Mouse (Mus musculus): ENCODE data around the gene Olfr447. TPM values are rescaled to one million over a fixed set of nuclear protein-coding genes. Genes with fewer than 3 reads are reported as not detected.

The Olfr447 gene
- polyA plus RNA-seq (2017; shearing (Covaris generic)), result not detected

DNA sequence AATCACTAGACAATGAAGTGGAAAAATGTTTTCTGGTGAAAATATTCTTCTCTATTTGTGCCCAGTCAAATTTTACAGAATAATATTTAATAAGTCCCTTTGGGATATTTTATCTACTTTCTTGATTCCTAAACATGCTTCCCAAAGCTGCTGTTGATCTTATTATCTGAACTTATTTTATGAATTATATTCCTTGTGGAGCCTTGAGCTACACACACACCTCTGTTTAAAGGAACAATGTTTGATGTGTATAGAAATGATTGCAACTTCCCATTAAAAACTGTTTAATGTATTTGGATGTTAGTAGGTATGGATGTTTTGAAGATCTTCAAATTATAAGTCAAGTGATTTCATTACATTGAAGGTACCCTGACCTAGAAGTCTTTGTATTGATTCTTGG, at the start of gene Olfr447:
Olfr447 (plus strand) TSS at position 301 of the 400 bp plus-strand sequence.

DNA sequence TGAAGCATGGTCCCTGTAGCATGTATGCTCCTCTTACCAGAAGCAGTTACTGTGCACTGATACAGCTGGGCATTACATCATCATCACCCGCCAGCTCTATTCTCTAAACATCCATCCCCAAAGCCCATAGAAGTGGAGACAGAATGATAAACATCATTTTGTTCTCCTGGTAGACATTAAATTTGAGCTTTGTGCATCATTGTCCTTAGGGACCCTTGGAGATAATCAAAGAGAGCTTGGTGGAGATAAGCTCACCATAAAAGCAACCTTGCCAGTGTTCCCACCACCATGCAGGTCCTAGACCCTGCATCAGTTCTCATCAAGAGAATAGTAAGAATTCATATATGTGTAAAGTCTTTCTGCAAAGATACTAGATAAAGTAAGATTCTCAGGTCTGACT, 18.5 kb upstream of the Olfr447 start, which contains the start of gene Olfr448:
Olfr448 (plus strand) TSS at position 301 of the 400 bp plus-strand sequence.

DNA sequence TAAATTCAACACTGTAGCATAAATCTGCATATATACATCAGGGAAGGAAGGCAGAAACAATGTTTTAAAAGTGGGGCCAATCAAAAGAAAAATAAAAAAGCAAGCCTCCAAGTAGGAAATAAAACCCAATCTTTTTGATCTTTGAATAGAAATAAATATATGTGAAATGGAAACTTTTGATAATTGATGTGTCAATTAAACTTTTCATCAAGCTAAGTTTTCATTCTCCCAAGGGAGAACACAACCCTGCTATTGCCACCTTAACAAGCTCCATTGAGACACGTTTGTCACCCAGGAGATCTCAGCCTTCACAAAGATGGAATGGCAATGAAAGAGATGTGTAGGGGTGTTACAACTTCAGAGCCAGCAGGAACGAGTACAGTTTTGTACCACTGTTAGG, 12.4 kb downstream of the Olfr447 start, which contains the start of gene Olfr446:
Olfr446 (plus strand) TSS at position 301 of the 400 bp plus-strand sequence.

DNA sequence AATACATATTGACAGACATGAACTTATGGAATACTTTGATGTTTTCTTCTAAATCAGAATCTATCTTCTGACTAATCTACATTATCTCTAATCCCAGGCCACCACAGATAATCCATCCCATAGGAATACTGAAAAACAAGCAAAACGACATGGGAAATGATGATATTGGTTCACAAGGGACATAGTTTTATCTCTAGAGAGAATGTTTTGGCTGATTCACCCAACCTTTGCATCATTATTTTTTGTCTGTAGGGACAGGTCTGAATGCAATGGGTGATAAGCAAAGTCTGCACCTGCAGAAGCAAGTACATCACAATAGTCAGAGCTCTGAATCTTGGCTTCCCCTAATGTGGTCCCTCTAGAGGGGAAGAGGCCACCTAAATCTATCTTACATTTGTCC, 40.1 kb downstream of the Olfr447 start, which contains the start of gene Olfr444:
Olfr444 (plus strand) TSS at position 301 of the 400 bp plus-strand sequence.

Other genes with a start within 250 kb of the Olfr447 start
- not detected for gene Tcaf1, start 198.8 kb upstream of the Olfr447 start, polyA plus RNA-seq (2017; shearing (Covaris generic))
- gene Olfr453, start 169.5 kb upstream of the Olfr447 start, polyA plus RNA-seq (2017; shearing (Covaris generic)), result not detected
- not detected for gene Olfr38, start 152.5 kb upstream of the Olfr447 start, polyA plus RNA-seq (2017; shearing (Covaris generic))
- not detected for gene Olfr452, start 123.8 kb upstream of the Olfr447 start, polyA plus RNA-seq (2017; shearing (Covaris generic))
- not detected for gene Olfr450, start 96.9 kb upstream of the Olfr447 start, polyA plus RNA-seq (2017; shearing (Covaris generic))
- not detected for gene Olfr449, start 74.5 kb upstream of the Olfr447 start, polyA plus RNA-seq (2017; shearing (Covaris generic))
- not detected for gene Olfr448, start 18.4 kb upstream of the Olfr447 start, polyA plus RNA-seq (2017; shearing (Covaris generic))
- not detected for gene Olfr446, start 12.5 kb downstream of the Olfr447 start, polyA plus RNA-seq (2017; shearing (Covaris generic))
- gene Olfr444, start 40.2 kb downstream of the Olfr447 start, polyA plus RNA-seq (2017; shearing (Covaris generic)), result not detected
- not detected for gene Olfr441, start 197.5 kb downstream of the Olfr447 start, polyA plus RNA-seq (2017; shearing (Covaris generic))
- gene Olfr237-ps1, start 237.7 kb downstream of the Olfr447 start, polyA plus RNA-seq (2017; shearing (Covaris generic)), result 0.11 TPM

All from naive thymus-derived CD4-positive, alpha-beta T cell, adult 5 months (primary cell).